Mouse (Mus musculus) midbrain, embryonic 12.5 days (tissue): ENCODE measurements around the gene M1ap. TPM values are rescaled to one million over a fixed set of nuclear protein-coding genes. Genes with fewer than 3 reads are reported as not detected.
A peak's percentile ranks its signal among the peaks of the same experiment; 100 is the strongest.

ENCODE experiments used
- ATAC-seq: fragments of 200-750 bp; cut with Nextera tagmentation; 2 replicates; pipeline ENCODE4 v1.8.0; 2017; ENCODE audit warnings: low read depth, moderate TSS enrichment, moderate library complexity; ENCODE audit not compliant: low FRiP score
- H3K27ac ChIP-seq: fragments of 300-500 bp; sonication (generic); replicated peaks from 2 replicates; pipeline ENCODE4 v1.5.1; 2016; ENCODE audit warnings: mild to moderate bottlenecking
- H3K27me3 ChIP-seq: fragments of 300-500 bp; sonication (generic); 2 replicates; pipeline ENCODE4 v1.6.1; 2016; ENCODE audit warnings: mild to moderate bottlenecking
- H3K36me3 ChIP-seq: fragments of 300-500 bp; sonication (generic); 2 replicates; pipeline ENCODE4 v1.6.1; 2016
- H3K4me1 ChIP-seq: fragments of 300-500 bp; sonication (generic); 2 replicates; pipeline ENCODE4 v1.6.1; 2016
- H3K4me2 ChIP-seq: fragments of 300-500 bp; sonication (generic); replicated peaks from 2 replicates; pipeline ENCODE4 v1.6.1; 2016; ENCODE audit warnings: mild to moderate bottlenecking, moderate library complexity
- H3K4me3 ChIP-seq: fragments of 300-500 bp; sonication (generic); 2 replicates; pipeline ENCODE4 v1.5.1; 2016; ENCODE audit warnings: mild to moderate bottlenecking
- H3K9ac ChIP-seq: fragments of 300-500 bp; sonication (generic); replicated peaks from 2 replicates; pipeline ENCODE4 v1.6.1; 2016; ENCODE audit warnings: mild to moderate bottlenecking, moderate library complexity
- H3K9me3 ChIP-seq: fragments of 300-500 bp; sonication (generic); 2 replicates; pipeline ENCODE4 v1.6.1; 2016; ENCODE audit warnings: mild to moderate bottlenecking
- whole genome bisulfite sequencing: fragments of 180-500 bp; shearing (Covaris S2); methylation state at CpG from one replicate; pipeline ENCODE4 v1.1.7; 2016; 5-methylcytosine and 5-hydroxymethylcytosine counted together
- polyA plus RNA-seq: library from polyadenylated mRNA; unstranded; fragments of >200 nt; fragmentation: Nextera tagmentation; extraction: Ambion mirVana; gene quantifications from 2 replicates; pipeline ENCODE4 v1.2.1, GENCODE M21; 2016

The M1ap gene
- polyA plus RNA-seq, 1 experiment from 2014 or later, result 0.09 TPM

DNA sequence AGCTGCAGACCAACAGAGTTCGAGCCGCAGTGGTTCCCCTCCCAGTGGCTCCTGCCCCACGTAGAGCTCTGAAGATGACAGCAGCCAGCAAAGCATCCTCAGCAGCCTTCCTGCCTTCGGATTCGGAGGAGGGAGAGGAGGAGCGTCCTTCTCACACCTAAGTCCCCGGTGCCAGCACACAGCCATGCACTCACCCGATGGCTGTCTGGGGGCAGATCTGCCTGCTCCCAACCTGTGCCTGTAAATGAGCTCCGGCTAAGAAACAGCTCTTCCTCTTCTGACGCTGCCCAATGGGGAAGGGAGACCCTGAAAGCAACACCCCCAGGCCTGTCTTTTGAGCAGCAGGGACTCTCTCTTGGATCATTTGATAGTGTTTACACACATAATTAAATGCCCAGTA, 83.1 kb downstream of the M1ap start:
- H3K4me1 ChIP-seq, result peaks cover 25% of the 10 kb centered on the region
- ATAC-seq, result no peak
- no peaks in the 10 kb centered on the region for H3K36me3 ChIP-seq
- H3K9ac ChIP-seq, result no peak overlapping the region
- H3K27me3 ChIP-seq, result peaks cover 62% of the 10 kb centered on the region
- no peaks in the 10 kb centered on the region for H3K9me3 ChIP-seq
- WGBS, result 11% methylated on average over 10 of the region's 10 CpGs
- no peak overlapping the region for H3K4me3 ChIP-seq
- no peak overlapping the region for H3K27ac ChIP-seq
- H3K4me2 ChIP-seq, result no peak overlapping the region

- Histone ChIP-seq H3K27me3 (peaks cover 72% of the 10 kb centered on the region), H3K9me3 (no peaks in the 10 kb centered on the region), H3K4me1 (peaks cover 25% of the 10 kb centered on the region), H3K9ac (no peak overlapping the region), H3K4me3 (no peak overlapping the region), H3K4me2 (no peak overlapping the region), H3K36me3 (no peaks in the 10 kb centered on the region), H3K27ac (no peak overlapping the region)
- no peak for ATAC-seq
- WGBS, result 49% methylated on average over 7 of the region's 7 CpGs
These were observed 84.4 kb downstream of the M1ap start for GRCm38 (mm10) chr6:83031111-83031510.

GRCm38 (mm10) chr6:83031921-83032590, 85.4 kb downstream of the M1ap start:
- ATAC-seq, result no peak
- H3K27me3 ChIP-seq, result peaks cover 80% of the 10 kb centered on the region
- 16% methylated on average over 18 of the region's 18 CpGs for WGBS

DNA sequence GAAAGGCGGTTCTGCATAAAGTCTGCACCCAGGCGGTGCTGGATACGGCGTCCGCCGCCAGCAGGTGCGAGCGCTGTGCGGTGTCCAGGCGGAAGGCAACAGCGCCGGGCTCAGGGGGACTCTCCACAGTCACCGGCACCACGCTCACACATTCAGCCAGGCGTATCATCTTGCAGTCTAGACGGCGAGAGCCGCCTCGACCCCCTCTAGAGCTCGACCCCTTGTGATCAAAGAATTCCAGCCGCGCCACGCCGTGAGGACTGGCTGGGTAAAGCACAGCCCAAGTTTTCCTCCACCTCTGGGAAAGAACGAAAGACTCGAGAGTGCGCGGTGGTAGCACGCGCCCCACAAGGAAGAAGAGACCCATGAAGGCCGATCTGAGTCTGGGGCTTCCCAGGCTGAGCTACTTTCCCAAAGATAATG, 86.1 kb downstream of the M1ap start:
- Histone ChIP-seq H3K27ac (no peak overlapping the region; the same call in 1 of the 2 replicates), H3K27me3 (peaks cover 81% of the 10 kb centered on the region), H3K36me3 (no peaks in the 10 kb centered on the region), H3K9me3 (no peaks in the 10 kb centered on the region), H3K4me3 (peak overlapping the region; percentile 56), H3K4me2 (peak overlapping the region; percentile 79), H3K4me1 (peaks cover 25% of the 10 kb centered on the region), H3K9ac (peak overlapping the region; percentile 56)
- ATAC-seq, result peak; percentile 55
- WGBS, result under 1% methylated on average over 31 of the region's 31 CpGs

More at GRCm38 (mm10) chr6:83031921-83032590, 85.4 kb downstream of the M1ap start:
- no peak overlapping the region for H3K27ac ChIP-seq
- no peaks in the 10 kb centered on the region for H3K9me3 ChIP-seq
- peak overlapping the region; percentile 56; the same call in 1 of the 2 replicates for H3K9ac ChIP-seq
- peaks cover 25% of the 10 kb centered on the region for H3K4me1 ChIP-seq
- H3K4me3 ChIP-seq, result peak overlapping the region; percentile 56
- H3K4me2 ChIP-seq, result peak overlapping the region; percentile 79
- H3K36me3 ChIP-seq, result no peaks in the 10 kb centered on the region

DNA sequence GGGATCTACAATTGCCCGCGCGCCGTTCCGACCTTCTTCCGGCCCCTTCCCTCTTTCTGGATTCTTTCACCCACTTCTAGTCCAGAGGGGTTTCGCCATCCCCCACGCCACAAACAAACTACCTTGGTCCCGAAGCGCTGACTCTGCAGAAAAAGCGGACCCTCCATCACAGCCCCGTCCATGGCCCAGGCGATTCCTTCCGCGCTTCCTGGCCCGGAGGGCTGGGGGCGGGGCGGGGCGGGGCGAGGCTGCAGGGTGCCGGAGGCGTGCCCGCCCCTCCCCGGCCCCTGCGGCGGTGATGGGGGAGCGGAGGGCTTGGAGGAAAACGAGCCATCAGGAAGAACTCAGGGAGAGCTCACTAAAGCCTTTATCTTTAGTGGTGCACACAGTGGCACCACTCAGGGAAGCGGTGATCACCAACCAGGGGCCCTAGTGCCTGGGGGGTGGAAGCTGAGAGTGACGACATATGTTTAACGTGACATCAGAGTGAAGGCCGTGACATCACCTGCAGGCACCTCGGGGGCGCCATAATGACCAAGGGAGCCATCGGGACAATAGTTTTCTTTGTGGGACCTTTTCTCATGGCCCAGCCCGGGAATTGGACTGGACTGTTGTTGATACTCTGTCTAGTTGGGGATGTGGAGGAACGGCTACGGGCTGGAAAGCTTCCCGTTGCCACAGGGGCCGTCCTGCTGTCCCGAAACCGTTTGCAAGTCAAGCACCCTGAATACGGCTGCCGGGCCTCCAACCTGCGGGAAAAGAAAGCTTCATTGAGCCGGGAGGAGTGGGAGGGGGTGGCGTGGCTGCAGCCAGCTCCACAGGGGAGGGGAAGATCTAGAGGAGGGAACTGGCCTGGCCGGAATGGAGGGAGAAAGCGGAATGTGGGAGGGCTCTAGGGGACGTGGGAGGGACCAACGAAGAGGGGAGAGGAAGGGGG, 86.8 kb downstream of the M1ap start, which contains the start of the genes Dok1 and Loxl3:
TSS of gene Dok1 (minus strand) at position 223 of the 937 bp plus-strand sequence.
TSS of gene Loxl3 (plus strand) at position 925 of the 937 bp plus-strand sequence.
- peak within 1 kb of the TSS; percentile 56 for H3K9ac ChIP-seq
- peaks cover 77% of the 10 kb centered on the region for H3K27me3 ChIP-seq
- H3K36me3 ChIP-seq, result no peaks in the 10 kb centered on the region
- H3K4me3 ChIP-seq, result peak within 1 kb of the TSS; percentile 56
- H3K27ac ChIP-seq, result peak within 1 kb of the TSS; percentile 64; the same call in 1 of the 2 replicates
- under 1% methylated on average over 51 of the region's 51 CpGs for WGBS
- ATAC-seq, result peak; percentile 74
- H3K9me3 ChIP-seq, result no peaks in the 10 kb centered on the region
- peaks cover 29% of the 10 kb centered on the region for H3K4me1 ChIP-seq
- H3K4me2 ChIP-seq, result peak within 1 kb of the TSS; percentile 79

- Histone ChIP-seq H3K36me3 (no peaks in the 10 kb centered on the region), H3K27me3 (peaks cover 67% of the 10 kb centered on the region), H3K27ac (0 out of 2 replicates have a peak overlapping the region, but pooled peaks have one; percentile 1), H3K4me3 (peak overlapping the region; percentile 56), H3K4me2 (peak overlapping the region; percentile 79), H3K9me3 (no peaks in the 10 kb centered on the region), H3K9ac (no peak overlapping the region; the same call in 1 of the 2 replicates), H3K4me1 (peaks cover 33% of the 10 kb centered on the region)
- 17% methylated on average over 5 of the region's 5 CpGs for WGBS
- no peak for ATAC-seq
These were observed 87.9 kb downstream of the M1ap start for GRCm38 (mm10) chr6:83034463-83035055.

- Histone ChIP-seq H3K4me1 (peaks cover 30% of the 10 kb centered on the region), H3K9ac (no peak overlapping the region), H3K36me3 (no peaks in the 10 kb centered on the region), H3K4me3 (no peak overlapping the region), H3K9me3 (no peaks in the 10 kb centered on the region), H3K27me3 (peaks cover 41% of the 10 kb centered on the region), H3K27ac (no peak overlapping the region), H3K4me2 (no peak overlapping the region)
- 77% methylated on average over 8 of the region's 8 CpGs for WGBS
- ATAC-seq, result no peak
These were observed 90.5 kb downstream of the M1ap start for GRCm38 (mm10) chr6:83037188-83037587.

GRCm38 (mm10) chr6:83038496-83039012, 91.9 kb downstream of the M1ap start:
- no peaks in the 10 kb centered on the region for H3K9me3 ChIP-seq
- ATAC-seq, result peak; percentile 31; the same call in 1 of the 2 replicates
- H3K27ac ChIP-seq, result no peak overlapping the region
- no peaks in the 10 kb centered on the region for H3K36me3 ChIP-seq
- 7% methylated on average over 24 of the region's 24 CpGs for WGBS
- peaks cover 19% of the 10 kb centered on the region for H3K4me1 ChIP-seq
- H3K27me3 ChIP-seq, result peaks cover 32% of the 10 kb centered on the region
- H3K4me2 ChIP-seq, result peak overlapping the region; percentile 59
- no peak overlapping the region; the same call in 1 of the 2 replicates for H3K9ac ChIP-seq
- H3K4me3 ChIP-seq, result peak overlapping the region; percentile 22

GRCm38 (mm10) chr6:83040601-83041000, 93.9 kb downstream of the M1ap start:
- H3K36me3 ChIP-seq, result no peaks in the 10 kb centered on the region
- no peaks in the 10 kb centered on the region for H3K9me3 ChIP-seq
- H3K27me3 ChIP-seq, result peaks cover 21% of the 10 kb centered on the region
- H3K4me1 ChIP-seq, result peaks cover 8% of the 10 kb centered on the region
- H3K4me3 ChIP-seq, result no peak overlapping the region
- H3K4me2 ChIP-seq, result no peak overlapping the region
- ATAC-seq, result no peak
- H3K27ac ChIP-seq, result no peak overlapping the region
- no peak overlapping the region for H3K9ac ChIP-seq
- 79% methylated on average over 5 of the region's 5 CpGs for WGBS

DNA sequence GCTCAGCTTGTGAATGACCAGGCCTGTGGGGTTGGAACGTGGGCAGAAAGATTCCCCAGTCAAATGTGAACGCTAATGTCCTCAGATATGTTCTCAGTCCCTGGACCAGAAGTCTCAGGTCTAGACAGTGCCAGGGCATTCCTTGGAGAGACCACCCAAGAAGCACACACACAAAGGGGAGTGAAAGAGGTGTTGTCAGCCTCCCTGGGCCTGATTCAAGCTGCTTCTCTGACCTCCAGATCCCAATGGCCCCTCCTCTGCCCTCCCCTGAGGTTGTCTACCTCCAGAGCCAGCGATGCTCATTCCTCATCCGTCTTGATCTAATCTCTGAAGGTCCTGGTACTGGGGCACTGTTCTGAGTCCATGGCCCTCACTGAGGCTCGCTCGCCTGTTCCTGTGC, 96.9 kb downstream of the M1ap start:
- peaks cover 4% of the 10 kb centered on the region for H3K4me1 ChIP-seq
- H3K4me2 ChIP-seq, result no peak overlapping the region
- H3K27ac ChIP-seq, result no peak overlapping the region
- no peaks in the 10 kb centered on the region for H3K27me3 ChIP-seq
- 77% methylated on average over 6 of the region's 6 CpGs for WGBS
- no peak for ATAC-seq
- no peak overlapping the region for H3K9ac ChIP-seq
- H3K36me3 ChIP-seq, result no peaks in the 10 kb centered on the region
- H3K4me3 ChIP-seq, result no peak overlapping the region
- no peaks in the 10 kb centered on the region for H3K9me3 ChIP-seq

DNA sequence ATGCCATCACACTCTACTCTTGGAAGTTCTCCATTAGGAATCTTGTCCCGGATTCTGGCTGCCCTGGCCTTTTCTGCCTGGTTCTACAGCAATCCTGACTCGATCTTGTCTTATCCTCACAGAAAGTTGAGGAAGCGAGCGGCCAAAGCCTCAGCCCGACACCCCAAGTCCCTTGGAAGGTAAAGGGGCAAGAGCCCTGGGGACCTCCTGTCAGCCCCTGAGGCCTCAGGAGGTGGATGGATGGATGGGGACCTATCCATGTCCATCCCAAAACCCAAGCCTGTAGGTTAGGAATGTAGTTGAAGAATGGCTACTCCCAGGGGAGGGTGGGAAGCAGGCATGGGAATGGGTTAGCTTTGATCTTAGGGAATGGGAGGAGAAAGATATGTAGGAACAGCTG, 97.3 kb downstream of the M1ap start:
- Histone ChIP-seq H3K27ac (no peak overlapping the region), H3K27me3 (no peaks in the 10 kb centered on the region), H3K36me3 (no peaks in the 10 kb centered on the region), H3K9ac (no peak overlapping the region), H3K9me3 (no peaks in the 10 kb centered on the region), H3K4me2 (no peak overlapping the region), H3K4me3 (no peak overlapping the region), H3K4me1 (no peaks in the 10 kb centered on the region)
- ATAC-seq, result no peak
- 91% methylated on average over 5 of the region's 5 CpGs for WGBS
